Mouse (Mus musculus) T-cell, adult 66 days (primary cell): Measurements from ENCODE around the gene Oosp1. TPM values are rescaled to one million over a fixed set of nuclear protein-coding genes. Genes with fewer than 3 reads are reported as not detected.

ENCODE experiments used
- total RNA-seq, 2 experiments: library from RNA; stranded (reverse); gene quantifications; 3 replicates in 1 of 2; 4 replicates in 1 of 2; pipeline ENCODE4 v1.2.4; 2023

The Oosp1 gene
- total RNA-seq = not detected

DNA sequence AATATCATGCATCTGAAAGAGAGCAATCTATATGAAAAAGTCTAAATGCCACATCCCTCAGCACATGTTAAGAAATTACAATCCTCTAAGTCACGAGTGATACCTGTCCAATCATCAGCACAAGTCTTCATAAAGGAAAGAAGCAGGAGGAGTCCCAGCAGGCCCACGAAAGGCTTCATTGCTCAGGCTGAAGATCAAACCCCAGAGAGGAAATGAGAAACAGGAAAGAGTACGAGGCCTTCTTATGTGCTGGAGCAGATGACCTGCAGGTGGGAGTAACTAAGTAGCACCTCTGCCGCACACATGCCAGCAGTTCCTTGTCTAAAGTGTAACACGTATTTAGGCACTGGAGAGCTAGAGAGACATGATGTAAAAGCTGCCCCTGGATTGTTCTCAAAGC lies at the start of gene Oosp1:
Gene Oosp1, minus strand, starts transcription at position 312 of the 400 bp plus-strand sequence.

DNA sequence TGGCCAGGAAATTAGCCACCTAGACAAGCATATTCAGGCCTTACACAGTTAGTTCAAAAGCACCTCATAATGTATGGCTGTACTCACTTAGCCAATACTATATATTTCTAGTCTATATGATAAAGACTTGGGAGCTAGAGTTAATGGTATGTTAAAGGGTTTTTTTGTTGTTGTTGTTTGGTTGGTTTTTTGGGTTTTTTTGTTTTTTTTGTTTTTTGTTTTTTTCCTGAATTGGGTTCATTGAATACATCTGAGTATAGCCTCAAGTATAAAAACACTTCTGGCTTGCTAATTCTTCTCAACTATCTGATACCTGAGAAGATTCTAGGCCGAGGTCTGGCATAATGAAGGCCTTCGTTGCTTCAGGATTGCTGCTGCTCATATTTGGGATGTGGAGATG lies 5.8 kb upstream of the Oosp1 start, which contains the start of gene Oosp3:
Gene Oosp3, plus strand, starts transcription at position 301 of the 400 bp plus-strand sequence.

DNA sequence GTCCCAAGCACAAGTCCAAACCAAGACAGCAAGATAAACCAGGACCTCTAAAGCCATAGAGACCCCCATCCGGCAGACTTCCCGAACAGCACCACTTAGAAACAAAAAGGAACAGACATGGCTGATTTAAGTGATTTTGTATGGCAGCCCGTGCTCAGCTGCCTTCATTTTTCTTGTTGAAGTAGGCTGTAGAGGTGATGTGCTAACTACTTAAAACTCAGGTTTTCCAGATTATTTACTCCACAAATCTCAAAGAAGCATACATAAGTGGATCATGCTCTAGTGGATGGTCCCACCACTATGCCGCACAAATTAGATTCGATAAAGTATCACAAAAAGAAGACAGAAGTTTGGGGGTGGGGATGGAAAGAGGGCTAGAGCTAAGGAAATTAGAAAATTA lies 30.5 kb downstream of the Oosp1 start, which contains the start of gene Oosp2:
Gene Oosp2, minus strand, starts transcription at position 101 of the 400 bp plus-strand sequence.

DNA sequence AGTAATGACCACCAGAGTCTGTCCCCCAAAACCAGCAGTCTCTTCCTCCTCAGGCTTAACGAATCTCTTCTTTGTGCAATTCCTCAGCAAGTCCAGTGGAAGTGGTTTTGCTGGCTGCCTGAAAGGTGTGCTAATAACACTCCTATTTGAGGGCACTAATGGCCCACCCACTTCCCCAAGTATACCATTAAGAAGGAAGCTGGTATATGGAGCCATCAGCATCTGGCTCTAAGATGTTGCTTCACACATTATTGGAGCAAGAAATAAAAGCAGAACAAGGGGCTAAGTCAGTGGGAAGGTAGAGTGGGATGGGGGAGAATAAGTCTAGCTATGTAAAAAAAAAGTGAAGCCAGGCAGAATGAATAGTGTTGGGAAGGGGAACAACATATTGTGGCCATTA lies 50.2 kb downstream of the Oosp1 start, which contains the start of gene Ms4a3:
Gene Ms4a3, minus strand, starts transcription at position 120 of the 400 bp plus-strand sequence.

DNA sequence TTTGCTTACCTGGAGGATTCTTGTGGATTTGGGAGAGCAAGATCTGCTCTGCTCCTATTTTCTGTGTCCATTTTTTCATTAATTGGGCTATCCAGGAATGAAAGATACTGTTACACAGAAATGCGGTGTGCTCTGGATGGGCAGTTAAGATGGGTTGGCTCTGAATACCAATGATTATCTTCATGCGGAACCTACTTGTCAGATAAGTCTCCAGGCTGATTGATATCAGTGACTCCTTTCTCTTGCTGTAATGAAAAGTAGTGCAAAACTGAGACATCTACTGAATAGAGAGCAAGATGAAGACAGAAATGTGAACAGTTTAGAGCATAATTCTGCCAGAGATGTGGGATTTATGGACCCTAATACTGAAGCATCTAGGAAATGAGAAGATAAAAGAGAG lies 67.4 kb downstream of the Oosp1 start, which contains the start of gene Ms4a2:
Gene Ms4a2, minus strand, starts transcription at position 169 of the 400 bp plus-strand sequence.

Other genes starting within 250 kb of the Oosp1 start
- gene Ms4a4b, start 247.6 kb downstream of the Oosp1 start, total RNA-seq = 1,000 to 10,000 TPM in 1 of 2 experiments, 100 to 1,000 TPM in 1; 967 to 1,146 TPM
- gene Ms4a6c, start 221.8 kb downstream of the Oosp1 start, total RNA-seq = 10 to 100 TPM; 46.6 to 58.0 TPM
- 100 to 1,000 TPM; 169 to 211 TPM for gene Gm8369, start 205.2 kb downstream of the Oosp1 start, total RNA-seq
- gene Ms4a6b, start 174.6 kb downstream of the Oosp1 start, total RNA-seq = 100 to 1,000 TPM; 526 to 627 TPM
- 1 to 10 TPM in 1 of 2 experiments, under 1 TPM in 1; 0.61 to 1.0 TPM for gene Ms4a4d, start 154.3 kb downstream of the Oosp1 start, total RNA-seq
- gene Ms4a6d, start 86.3 kb downstream of the Oosp1 start, total RNA-seq = 10 to 100 TPM in 1 of 2 experiments, 1 to 10 TPM in 1; 7.5 to 13.1 TPM
- under 1 TPM in 1 of 2 experiments, not detected in 1; 0.41 TPM for gene Ms4a2, start 67.4 kb downstream of the Oosp1 start, total RNA-seq
- not detected for gene Ms4a3, start 50.3 kb downstream of the Oosp1 start, total RNA-seq
- not detected for gene Oosp2, start 30.6 kb downstream of the Oosp1 start, total RNA-seq
- gene Oosp3, start 5.9 kb upstream of the Oosp1 start, total RNA-seq = not detected
- gene Gif, start 56.4 kb upstream of the Oosp1 start, total RNA-seq = not detected
- gene Mrpl16, start 79.2 kb upstream of the Oosp1 start, total RNA-seq = 10 to 100 TPM; 26.1 to 26.2 TPM
- 1 to 10 TPM; 7.5 to 9.4 TPM for gene Stx3, start 128.3 kb upstream of the Oosp1 start, total RNA-seq
- gene Olfr1417, start 148.1 kb upstream of the Oosp1 start, total RNA-seq = not detected
- gene Olfr1418, start 169.9 kb upstream of the Oosp1 start, total RNA-seq = not detected
- gene Olfr1419, start 184.0 kb upstream of the Oosp1 start, total RNA-seq = not detected
- not detected for gene Olfr1420, start 195.4 kb upstream of the Oosp1 start, total RNA-seq
- 10 to 100 TPM; 52.7 to 54.4 TPM for gene Patl1, start 221.2 kb upstream of the Oosp1 start, total RNA-seq